Mouse (Mus musculus) midbrain, embryonic 13.5 days (tissue): ENCODE data around the gene Clba1. TPM values are rescaled to one million over a fixed set of nuclear protein-coding genes. Genes with fewer than 3 reads are reported as not detected.
A peak's percentile ranks its signal among the peaks of the same experiment; 100 is the strongest.
"Not testable (repeated sequence)": the region's sequence is repeated elsewhere in the genome, so short reads cannot be mapped to it uniquely, and the experiment has no call there.

ENCODE experiments used
- ATAC-seq: fragments of 200-750 bp; cut with Nextera tagmentation; 2 replicates; pipeline ENCODE4 v1.8.0; 2017; ENCODE audit warnings: mild to moderate bottlenecking, moderate TSS enrichment, moderate library complexity
- H3K27ac ChIP-seq: fragments of 300-500 bp; sonication (generic); 2 replicates; pipeline ENCODE4 v1.5.1; 2015; ENCODE audit warnings: inconsistent platforms, mild to moderate bottlenecking, moderate library complexity
- H3K27me3 ChIP-seq: fragments of 300-500 bp; sonication (generic); 2 replicates; pipeline ENCODE4 v1.6.1; 2015; ENCODE audit warnings: mild to moderate bottlenecking, inconsistent platforms
- H3K36me3 ChIP-seq: fragments of 300-500 bp; sonication (generic); 2 replicates; pipeline ENCODE4 v1.6.1; 2015; ENCODE audit warnings: mild to moderate bottlenecking, inconsistent platforms
- H3K4me1 ChIP-seq: fragments of 300-500 bp; sonication (generic); replicated peaks from 2 replicates; pipeline ENCODE4 v1.6.1; 2015; ENCODE audit warnings: inconsistent platforms
- H3K4me2 ChIP-seq: fragments of 300-500 bp; sonication (generic); replicated peaks from 2 replicates; pipeline ENCODE4 v1.6.1; 2015; ENCODE audit warnings: moderate library complexity, mild to moderate bottlenecking, inconsistent platforms
- H3K4me3 ChIP-seq: fragments of 300-500 bp; sonication (generic); replicated peaks from 2 replicates; pipeline ENCODE4 v1.5.1; 2015; ENCODE audit warnings: mild to moderate bottlenecking, inconsistent platforms
- H3K9ac ChIP-seq: fragments of 300-500 bp; sonication (generic); replicated peaks from 2 replicates; pipeline ENCODE4 v1.6.1; 2015; ENCODE audit warnings: mild to moderate bottlenecking, inconsistent platforms
- H3K9me3 ChIP-seq: fragments of 300-500 bp; sonication (generic); 2 replicates; pipeline ENCODE4 v1.6.1; 2016; ENCODE audit warnings: mild to moderate bottlenecking, inconsistent platforms
- WGBS: fragments of 180-500 bp; shearing (Covaris S2); methylation state at CpG from one replicate; pipeline ENCODE4 v1.1.7; 2015; 5-methylcytosine and 5-hydroxymethylcytosine counted together
- polyA plus RNA-seq: library from polyadenylated mRNA; unstranded; fragments of >200 nt; fragmentation: Nextera tagmentation; extraction: Ambion mirVana; gene quantifications from 2 replicates; pipeline ENCODE4 v1.2.1, GENCODE M21; 2015

The Clba1 gene
- polyA plus RNA-seq, 1 experiment from 2014 or later: 22.7 TPM

- ATAC-seq, H3K4me2 ChIP-seq: not testable (repeated sequence)
- WGBS: 66% methylated on average over 4 of the region's 4 CpGs
Measured at GRCm38 (mm10) chr12:112841338-112841892, 32.7 kb downstream of the Clba1 start.

GRCm38 (mm10) chr12:112842128-112842527, 33.4 kb downstream of the Clba1 start:
- 87% methylated on average over 2 of the region's 2 CpGs for whole genome bisulfite sequencing
- H3K9ac ChIP-seq, H3K27me3 ChIP-seq, H3K4me2 ChIP-seq, H3K36me3 ChIP-seq, H3K4me3 ChIP-seq, H3K27ac ChIP-seq, H3K4me1 ChIP-seq, H3K9me3 ChIP-seq, ATAC-seq: not testable (repeated sequence)

More at GRCm38 (mm10) chr12:112841338-112841892, 32.7 kb downstream of the Clba1 start:
- not testable (repeated sequence) for H3K9ac ChIP-seq, H3K4me1 ChIP-seq, H3K27me3 ChIP-seq, H3K9me3 ChIP-seq, H3K36me3 ChIP-seq, H3K27ac ChIP-seq, H3K4me3 ChIP-seq

GRCm38 (mm10) chr12:112843803-112844202, 35.1 kb downstream of the Clba1 start:
- WGBS: 38% methylated on average over 3 of the region's 3 CpGs
- Histone ChIP-seq H3K9me3 (no peaks in the 10 kb centered on the region), H3K36me3 (no peaks in the 10 kb centered on the region), H3K4me2 (no peak overlapping the region), H3K9ac (no peak overlapping the region), H3K4me1 (no peaks in the 10 kb centered on the region), H3K27ac (no peak overlapping the region), H3K27me3 (no peaks in the 10 kb centered on the region), H3K4me3 (no peak overlapping the region)
- peak; percentile 82 for ATAC-seq

GRCm38 (mm10) chr12:112847880-112848279, 39.1 kb downstream of the Clba1 start:
- Histone ChIP-seq H3K4me2 (no peak overlapping the region), H3K9ac (no peak overlapping the region), H3K27ac (no peak overlapping the region), H3K4me3 (no peak overlapping the region), H3K9me3 (no peaks in the 10 kb centered on the region), H3K4me1 (no peaks in the 10 kb centered on the region), H3K27me3 (no peaks in the 10 kb centered on the region), H3K36me3 (no peaks in the 10 kb centered on the region)
- WGBS: 92% methylated on average over 2 of the region's 2 CpGs
- ATAC-seq: no peak

- 86% methylated on average over 11 of the region's 11 CpGs for WGBS
- Histone ChIP-seq H3K36me3 (no peaks in the 10 kb centered on the region), H3K27ac (no peak overlapping the region), H3K4me1 (no peaks in the 10 kb centered on the region), H3K4me2 (no peak overlapping the region), H3K27me3 (no peaks in the 10 kb centered on the region), H3K9ac (no peak overlapping the region), H3K4me3 (no peak overlapping the region), H3K9me3 (no peaks in the 10 kb centered on the region)
- ATAC-seq: no peak
Measured at GRCm38 (mm10) chr12:112849235-112850022, 40.7 kb downstream of the Clba1 start.

- no peaks in the 10 kb centered on the region for H3K27me3 ChIP-seq
- no peaks in the 10 kb centered on the region for H3K4me1 ChIP-seq
- WGBS: 73% methylated on average over 9 of the region's 9 CpGs
- no peak for ATAC-seq
- no peaks in the 10 kb centered on the region for H3K9me3 ChIP-seq
- no peaks in the 10 kb centered on the region for H3K36me3 ChIP-seq
- H3K27ac ChIP-seq: no peak overlapping the region
- H3K4me3 ChIP-seq: no peak overlapping the region
- H3K9ac ChIP-seq: no peak overlapping the region
- no peak overlapping the region for H3K4me2 ChIP-seq
Measured at GRCm38 (mm10) chr12:112850344-112850743, 41.6 kb downstream of the Clba1 start.

GRCm38 (mm10) chr12:112851116-112851515, 42.4 kb downstream of the Clba1 start:
- Histone ChIP-seq H3K9me3 (no peaks in the 10 kb centered on the region), H3K27ac (no peak overlapping the region), H3K27me3 (no peaks in the 10 kb centered on the region), H3K9ac (no peak overlapping the region), H3K36me3 (no peaks in the 10 kb centered on the region), H3K4me1 (no peaks in the 10 kb centered on the region), H3K4me3 (no peak overlapping the region), H3K4me2 (no peak overlapping the region)
- WGBS: 38% methylated on average over 7 of the region's 8 CpGs
- ATAC-seq: no peak

GRCm38 (mm10) chr12:112853050-112853729, 44.5 kb downstream of the Clba1 start:
- WGBS: 87% methylated on average over 11 of the region's 11 CpGs
- Histone ChIP-seq H3K27me3 (no peaks in the 10 kb centered on the region), H3K36me3 (no peaks in the 10 kb centered on the region), H3K9ac (no peak overlapping the region), H3K4me2 (no peak overlapping the region), H3K9me3 (no peaks in the 10 kb centered on the region), H3K4me3 (no peak overlapping the region), H3K27ac (no peak overlapping the region), H3K4me1 (no peaks in the 10 kb centered on the region)
- no peak for ATAC-seq

- H3K4me1 ChIP-seq: no peaks in the 10 kb centered on the region
- no peaks in the 10 kb centered on the region for H3K27me3 ChIP-seq
- no peak overlapping the region for H3K9ac ChIP-seq
- no peak overlapping the region for H3K27ac ChIP-seq
- H3K4me3 ChIP-seq: no peak overlapping the region
- ATAC-seq: no peak
- no peaks in the 10 kb centered on the region for H3K9me3 ChIP-seq
- H3K4me2 ChIP-seq: no peak overlapping the region
- no peaks in the 10 kb centered on the region for H3K36me3 ChIP-seq
- 77% methylated on average over 7 of the region's 7 CpGs for WGBS
Measured at GRCm38 (mm10) chr12:112854610-112855333, 46.0 kb downstream of the Clba1 start.

- 91% methylated on average over 3 of the region's 3 CpGs for WGBS
- no peak overlapping the region for H3K9ac ChIP-seq
- H3K27me3 ChIP-seq: no peaks in the 10 kb centered on the region
- no peak for ATAC-seq
- H3K27ac ChIP-seq: no peak overlapping the region
- H3K9me3 ChIP-seq: no peaks in the 10 kb centered on the region
- H3K36me3 ChIP-seq: no peaks in the 10 kb centered on the region
- no peaks in the 10 kb centered on the region for H3K4me1 ChIP-seq
- no peak overlapping the region for H3K4me2 ChIP-seq
- H3K4me3 ChIP-seq: no peak overlapping the region
Measured at GRCm38 (mm10) chr12:112856338-112856737, 47.6 kb downstream of the Clba1 start.

GRCm38 (mm10) chr12:112857021-112857925, 48.5 kb downstream of the Clba1 start:
- no peak for ATAC-seq
- WGBS: 70% methylated on average over 9 of the region's 9 CpGs
- H3K4me1 ChIP-seq: no peaks in the 10 kb centered on the region

More at GRCm38 (mm10) chr12:112857021-112857925, 48.5 kb downstream of the Clba1 start:
- Histone ChIP-seq H3K27ac (no peak overlapping the region), H3K9me3 (no peaks in the 10 kb centered on the region), H3K36me3 (no peaks in the 10 kb centered on the region), H3K27me3 (no peaks in the 10 kb centered on the region), H3K9ac (no peak overlapping the region), H3K4me2 (no peak overlapping the region), H3K4me3 (no peak overlapping the region)
